Mouse (Mus musculus): ENCODE data around the gene Acp2.
A peak's percentile ranks its signal among the peaks of the same experiment; 100 is the strongest.
"Not testable (repeated sequence)": the region's sequence is repeated elsewhere in the genome, so short reads cannot be mapped to it uniquely, and the experiment has no call there.

Acp2 gene

GRCm38 (mm10) chr2:91194624-91195332 is 7.9 kb upstream of the Acp2 start:
- peak; percentile 90 to 91 for DNase-seq

DNA sequence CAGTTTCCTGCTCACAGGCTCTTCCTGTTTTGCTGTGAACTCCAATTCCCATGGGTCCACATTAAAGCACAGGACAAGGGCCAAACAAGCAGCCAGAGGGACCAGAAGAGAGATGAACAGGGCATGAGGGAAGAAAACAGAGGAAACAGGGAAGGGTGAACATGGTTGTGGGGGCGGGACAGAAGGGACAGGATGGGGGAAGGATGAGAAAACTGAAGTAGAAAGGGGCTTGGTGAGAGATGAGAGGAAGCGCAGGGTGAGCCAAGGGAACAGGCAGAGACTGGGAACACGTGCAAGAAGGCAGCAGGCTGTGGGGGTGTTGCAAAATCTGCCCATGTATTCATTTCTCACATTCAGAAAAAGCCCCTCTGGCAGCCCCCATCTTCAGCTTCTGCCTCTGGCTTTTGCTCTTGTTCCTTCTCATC is 6.1 kb upstream of the Acp2 start:
- peak; percentile 25 to 56 for DNase-seq

DNA sequence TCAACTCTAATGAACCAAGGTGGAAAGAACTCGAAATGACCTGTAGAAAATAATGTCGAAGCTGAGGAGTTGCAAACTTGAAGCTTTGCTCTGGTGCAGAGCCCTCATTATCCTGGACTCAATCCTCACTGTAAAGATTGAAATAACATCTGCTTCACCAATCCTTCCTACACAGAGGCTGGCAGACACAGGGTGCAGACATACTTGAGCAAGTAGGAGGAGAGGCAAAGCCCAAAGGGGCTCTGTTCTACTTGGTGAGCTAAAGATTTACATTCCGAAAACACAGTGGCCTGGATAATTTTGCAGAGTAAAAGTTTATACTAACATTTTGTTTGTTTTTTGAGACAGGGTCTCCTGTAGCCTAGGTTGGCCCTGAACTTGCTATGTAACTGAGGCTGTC is 3.8 kb upstream of the Acp2 start:
- DNase-seq = no peak

GRCm38 (mm10) chr2:91202972-91203656 is 429 bp downstream of the Acp2 start:
- DNase-seq = no peak

DNA sequence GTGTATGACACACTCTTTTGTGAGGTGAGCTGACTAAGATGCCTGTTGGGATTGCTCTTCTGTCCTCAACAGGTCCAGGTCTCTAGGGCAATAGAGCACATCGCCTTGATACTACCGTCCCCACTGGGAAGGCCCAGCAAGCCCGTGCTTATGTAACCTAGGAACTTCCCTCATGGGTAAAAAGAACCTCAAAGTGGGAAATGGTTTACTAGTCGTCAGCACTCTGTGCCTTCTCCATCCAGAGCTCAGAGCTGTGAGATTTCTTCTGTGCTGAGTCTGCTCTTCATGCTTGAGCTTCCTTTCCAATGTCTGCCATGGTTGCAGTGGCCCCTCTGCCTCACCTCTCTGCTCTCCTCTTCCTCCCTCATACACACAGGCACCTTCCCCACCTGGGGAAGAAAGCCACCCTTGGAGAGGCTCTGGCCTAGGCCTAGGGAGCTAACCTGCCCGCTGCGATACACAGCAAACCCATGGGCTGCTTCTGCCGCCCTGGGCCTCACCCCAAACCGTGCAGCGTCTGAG is 3.6 kb downstream of the Acp2 start:
- DNase-seq = no peak

DNA sequence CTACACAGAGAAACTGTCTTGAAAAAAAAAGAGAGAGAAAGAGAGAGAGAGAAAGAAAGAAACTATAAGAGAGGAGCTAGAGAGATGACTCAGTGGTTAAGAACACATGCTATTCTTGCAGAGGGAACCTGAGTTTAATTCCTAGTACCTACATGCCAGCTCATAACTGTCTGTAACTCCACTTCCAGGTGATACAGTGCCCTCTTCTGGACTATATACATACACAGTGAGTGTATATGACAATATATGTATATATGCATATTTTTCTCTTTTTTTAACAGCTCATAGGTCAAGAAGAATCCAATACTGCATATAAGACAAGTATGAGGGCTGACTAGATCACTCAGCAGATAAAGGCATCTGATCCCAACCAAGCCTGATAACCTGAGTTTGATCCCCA is 10.6 kb downstream of the Acp2 start:
- DNase-seq = no peak

- no peak for DNase-seq
These were observed 14.3 kb downstream of the Acp2 start for GRCm38 (mm10) chr2:91217032-91217431.

DNA sequence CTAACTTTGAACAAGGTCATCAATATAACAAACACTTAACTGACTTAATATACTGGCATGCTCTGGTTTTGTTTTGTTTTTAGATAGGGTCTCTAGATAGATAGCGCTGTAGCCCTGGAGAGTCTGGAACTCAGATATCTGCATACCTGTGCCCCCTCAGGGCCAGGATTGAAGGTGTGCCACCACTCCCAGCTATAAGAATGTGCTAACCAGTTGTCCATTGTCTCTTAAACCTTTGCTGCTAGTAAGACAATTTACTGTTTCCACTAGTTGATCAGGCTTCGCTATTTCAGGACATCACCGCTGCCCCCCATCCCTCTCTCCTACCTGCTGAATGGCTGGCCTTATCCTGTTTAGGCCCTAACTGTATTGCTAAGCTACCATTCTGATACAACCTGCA is 17.8 kb downstream of the Acp2 start:
- no peak for DNase-seq

DNA sequence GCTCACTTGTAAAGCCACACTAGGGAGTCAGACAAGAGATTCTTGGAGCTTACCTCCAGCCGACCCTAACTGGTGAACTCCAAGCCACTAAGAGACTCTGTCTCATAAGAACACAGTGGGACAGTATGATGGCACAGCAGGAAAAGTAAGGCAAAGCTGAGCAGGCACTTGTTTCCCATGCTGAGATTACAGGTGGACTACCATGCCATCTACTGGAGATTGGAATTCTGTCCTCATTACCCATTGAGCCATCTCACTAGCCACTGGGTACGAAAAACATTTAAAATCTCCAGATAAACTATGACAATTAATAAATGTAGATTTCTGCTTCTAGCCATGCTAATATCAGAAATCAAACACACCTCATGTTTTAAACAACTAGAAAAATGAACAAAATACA is 20.9 kb downstream of the Acp2 start:
- DNase-seq = no peak

DNA sequence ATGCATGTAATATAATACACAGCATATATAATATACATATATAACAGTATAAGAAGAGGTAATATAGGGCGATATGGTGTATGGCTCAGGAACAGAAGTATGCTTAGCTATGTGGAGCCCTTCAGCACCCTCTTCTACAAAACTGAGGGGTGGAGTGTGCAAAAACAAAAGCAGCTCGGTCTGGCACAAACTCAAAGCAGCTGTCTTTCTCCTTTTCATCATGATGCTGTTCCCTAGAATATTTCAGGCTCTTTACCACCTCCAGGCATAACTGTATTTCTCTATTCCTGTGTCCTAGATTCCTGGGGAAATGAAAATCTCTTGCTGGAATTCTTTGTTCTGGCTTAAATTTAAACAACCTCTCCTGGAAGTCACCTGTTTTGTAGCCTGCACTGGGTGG is 27.1 kb downstream of the Acp2 start:
- no peak for DNase-seq

- peak; percentile 87 to 91 for DNase-seq
These were observed 34.2 kb downstream of the Acp2 start, which contains the start of gene Ddb2 for GRCm38 (mm10) chr2:91236601-91237510. Gene Ddb2, minus strand, starts transcription at chr2:91236982.

DNA sequence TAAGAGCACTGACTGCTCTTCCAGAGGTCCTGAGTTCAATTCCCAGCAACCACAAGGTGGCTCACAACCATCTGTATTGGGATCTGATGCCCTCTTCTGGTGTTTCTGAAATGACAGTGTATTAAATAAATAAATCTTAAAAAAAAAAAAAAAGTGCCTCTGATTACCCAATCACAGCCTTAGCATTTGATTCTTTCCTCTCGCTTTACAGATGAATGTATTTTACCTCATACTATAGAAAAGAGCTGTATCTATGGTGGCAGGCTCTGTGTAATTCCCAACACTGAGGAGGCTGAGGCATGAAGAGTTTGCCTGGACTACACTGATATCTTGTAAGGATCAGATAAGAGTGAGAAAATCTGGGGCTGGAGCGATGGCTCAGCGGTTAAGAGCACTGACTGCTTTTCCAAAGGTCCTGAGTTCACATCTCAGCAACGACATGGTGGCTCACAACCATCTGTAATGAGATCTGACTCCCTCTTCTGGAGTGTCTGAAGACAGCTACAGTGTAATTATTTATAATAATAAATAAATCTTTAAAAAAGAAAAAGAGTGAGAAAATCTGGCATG is 34.9 kb downstream of the Acp2 start:
- DNase-seq = not testable (repeated sequence)

GRCm38 (mm10) chr2:91242547-91242946 is 39.9 kb downstream of the Acp2 start:
- no peak for DNase-seq

- DNase-seq = no peak
These were observed 40.7 kb downstream of the Acp2 start for GRCm38 (mm10) chr2:91243416-91243815.

GRCm38 (mm10) chr2:91244557-91245228 is 42.0 kb downstream of the Acp2 start:
- DNase-seq = no peak

- no peak for DNase-seq
These were observed 45.7 kb downstream of the Acp2 start for GRCm38 (mm10) chr2:91248366-91248765.

- no peak for DNase-seq
These were observed 49.3 kb downstream of the Acp2 start for GRCm38 (mm10) chr2:91252001-91252400.

DNA sequence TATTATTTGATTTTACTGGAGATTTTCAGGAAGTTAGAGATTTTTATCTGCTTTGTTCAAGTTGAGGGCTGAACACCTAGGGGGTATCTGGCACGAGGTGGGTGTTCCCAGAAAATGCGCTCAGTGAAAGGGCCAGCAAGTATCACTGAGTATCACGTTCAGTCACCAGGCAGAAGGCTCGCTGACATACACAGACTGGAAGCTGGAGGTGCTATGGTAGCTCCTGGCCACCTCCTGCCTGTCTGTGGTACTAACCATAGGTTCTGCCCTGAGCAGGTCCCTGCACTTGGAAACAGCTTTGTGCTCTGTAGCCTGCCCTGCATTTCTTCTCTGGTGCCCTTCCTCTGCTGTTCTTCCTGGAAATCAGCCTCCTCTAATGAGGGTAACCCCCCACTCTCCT is 49.8 kb downstream of the Acp2 start:
- DNase-seq = no peak

DNA sequence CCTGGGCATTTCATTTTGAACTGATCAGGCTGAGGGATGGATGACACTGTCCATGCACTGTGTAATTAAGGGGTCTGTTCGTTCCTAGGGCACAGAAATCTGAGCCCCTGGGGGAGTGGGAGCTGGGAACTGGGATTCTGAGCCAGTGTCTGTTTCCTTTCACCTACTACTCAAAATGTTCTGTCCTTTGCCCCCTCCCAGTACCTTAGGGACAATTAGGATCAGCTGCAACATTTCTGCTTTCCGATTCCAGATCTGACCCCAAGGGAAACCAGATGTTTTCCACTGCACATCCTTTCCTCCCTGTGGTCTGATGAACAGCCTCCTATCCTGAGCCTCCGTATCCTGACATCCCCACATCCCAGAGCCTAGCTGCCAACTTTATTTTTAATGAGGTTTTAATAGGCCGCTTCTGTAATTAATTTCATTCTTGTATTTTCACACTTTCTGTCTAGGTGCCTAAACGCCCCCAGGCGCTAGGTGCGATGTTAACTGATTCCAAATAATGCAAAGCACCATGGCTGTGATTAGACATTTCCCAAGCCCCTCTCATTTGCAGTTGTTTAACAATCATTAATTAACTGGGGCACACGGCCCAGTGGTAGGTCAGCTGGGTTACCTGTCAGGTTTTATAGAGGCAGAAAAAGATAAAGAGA is 52.2 kb downstream of the Acp2 start:
- no peak for DNase-seq

DNA sequence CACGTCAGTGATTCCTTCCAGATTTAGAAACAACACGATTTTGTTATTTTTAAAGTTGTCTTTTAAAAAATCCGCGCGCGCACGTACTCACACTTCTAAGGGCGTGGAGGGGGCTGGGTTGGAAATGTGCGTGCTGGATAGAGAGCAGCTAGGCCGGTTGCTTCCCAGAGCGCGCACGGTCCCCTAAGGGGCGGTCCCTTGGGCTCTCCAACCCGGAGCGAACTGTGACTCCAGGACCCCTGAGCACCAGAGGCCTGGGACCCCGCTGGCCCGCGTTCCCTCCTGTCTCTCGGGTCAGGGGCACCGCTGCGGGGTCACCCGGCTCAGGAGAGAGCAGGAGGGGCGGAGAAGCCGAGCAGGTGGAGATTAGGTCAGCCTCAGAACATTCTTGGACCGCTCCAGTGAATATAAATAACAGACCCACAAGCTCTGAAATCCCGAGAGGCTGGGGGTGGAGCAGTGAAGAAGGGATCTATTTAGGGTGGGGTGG is 53.0 kb downstream of the Acp2 start, which contains the start of gene Pacsin3:
Gene Pacsin3 (plus strand): TSS at position 294 of the 490 bp plus-strand sequence.
- peak in 1 of 2 experiments; percentile 18 for DNase-seq

All from kidney, adult 8-10 months (tissue).